Mouse (Mus musculus) neural tube, embryonic 10.5 days (tissue): ENCODE measurements around the gene Tomm6.
"Not testable (repeated sequence)": the region's sequence is repeated elsewhere in the genome, so short reads cannot be mapped to it uniquely, and the experiment has no call there.

Experiments used
- DNase-seq: peaks from one replicate; pipeline ENCODE4 v3.0.0-alpha.2; 2017; ENCODE audit warnings: low spot score; ENCODE audit errors: extremely low spot score

The Tomm6 gene

GRCm38 (mm10) chr17:47654346-47654745 lies 33.8 kb downstream of the Tomm6 start:
- not testable (repeated sequence) for DNase-seq

GRCm38 (mm10) chr17:47651953-47652352 lies 36.2 kb downstream of the Tomm6 start:
- no peak for DNase-seq

GRCm38 (mm10) chr17:47648966-47649365 lies 39.2 kb downstream of the Tomm6 start:
- DNase-seq = no peak

GRCm38 (mm10) chr17:47646683-47647082 lies 41.5 kb downstream of the Tomm6 start:
- DNase-seq = peak; percentile 74

GRCm38 (mm10) chr17:47642992-47643391 lies 45.2 kb downstream of the Tomm6 start:
- no peak for DNase-seq
